Mouse (Mus musculus): ENCODE data around the gene Nhlrc4. TPM values are rescaled to one million over a fixed set of nuclear protein-coding genes. Genes with fewer than 3 reads are reported as not detected.

Nhlrc4 gene
- polyA plus RNA-seq (2017; shearing (Covaris generic)) = not detected

DNA sequence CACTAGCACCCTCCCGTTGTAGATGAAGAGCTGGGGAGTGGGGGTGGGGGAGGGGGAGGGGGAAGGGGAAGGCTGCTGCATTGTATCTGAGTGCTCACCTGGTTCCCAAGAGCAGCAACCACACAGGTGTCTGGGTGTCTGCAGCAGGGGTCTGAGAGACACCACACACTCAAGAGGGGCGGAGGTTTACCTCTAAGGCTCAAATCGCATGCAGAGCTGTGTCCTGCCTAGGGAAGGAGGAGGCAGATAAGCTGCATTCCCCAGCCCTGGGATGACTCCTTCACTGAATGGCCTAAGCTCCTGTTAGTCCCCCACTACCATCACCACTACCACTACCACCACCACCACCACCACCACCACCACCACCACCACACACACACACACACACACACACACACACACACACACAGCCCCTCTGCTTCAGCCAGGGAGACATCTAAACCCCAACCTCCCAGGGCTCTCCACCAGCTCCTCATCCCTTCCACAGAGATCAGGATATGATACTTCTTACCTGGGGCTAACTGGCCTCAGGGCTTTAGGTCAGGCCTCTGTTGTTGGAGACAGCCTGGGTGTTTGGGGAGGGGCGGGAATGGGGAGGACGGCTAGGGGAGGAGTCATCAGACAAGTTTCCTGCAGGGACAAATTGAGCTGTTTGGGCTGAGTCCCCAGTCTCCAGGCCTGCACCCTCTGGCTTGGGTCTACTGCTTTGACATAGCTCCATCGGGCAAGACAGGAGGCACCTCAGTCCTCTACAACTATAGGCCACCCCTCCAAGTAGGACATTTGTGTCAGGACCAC is at the start of gene Nhlrc4, which contains the start of gene Pigq:
Nhlrc4 (minus strand) TSS at position 596 of the 798 bp plus-strand sequence.
Pigq (minus strand) TSS at position 571 of the 798 bp plus-strand sequence.

GRCm38 (mm10) chr17:25985306-25986294 is 40.8 kb upstream of the Nhlrc4 start, which contains the start of gene Capn15:
TSS of gene Capn15 (minus strand) at chr17:25985796.

DNA sequence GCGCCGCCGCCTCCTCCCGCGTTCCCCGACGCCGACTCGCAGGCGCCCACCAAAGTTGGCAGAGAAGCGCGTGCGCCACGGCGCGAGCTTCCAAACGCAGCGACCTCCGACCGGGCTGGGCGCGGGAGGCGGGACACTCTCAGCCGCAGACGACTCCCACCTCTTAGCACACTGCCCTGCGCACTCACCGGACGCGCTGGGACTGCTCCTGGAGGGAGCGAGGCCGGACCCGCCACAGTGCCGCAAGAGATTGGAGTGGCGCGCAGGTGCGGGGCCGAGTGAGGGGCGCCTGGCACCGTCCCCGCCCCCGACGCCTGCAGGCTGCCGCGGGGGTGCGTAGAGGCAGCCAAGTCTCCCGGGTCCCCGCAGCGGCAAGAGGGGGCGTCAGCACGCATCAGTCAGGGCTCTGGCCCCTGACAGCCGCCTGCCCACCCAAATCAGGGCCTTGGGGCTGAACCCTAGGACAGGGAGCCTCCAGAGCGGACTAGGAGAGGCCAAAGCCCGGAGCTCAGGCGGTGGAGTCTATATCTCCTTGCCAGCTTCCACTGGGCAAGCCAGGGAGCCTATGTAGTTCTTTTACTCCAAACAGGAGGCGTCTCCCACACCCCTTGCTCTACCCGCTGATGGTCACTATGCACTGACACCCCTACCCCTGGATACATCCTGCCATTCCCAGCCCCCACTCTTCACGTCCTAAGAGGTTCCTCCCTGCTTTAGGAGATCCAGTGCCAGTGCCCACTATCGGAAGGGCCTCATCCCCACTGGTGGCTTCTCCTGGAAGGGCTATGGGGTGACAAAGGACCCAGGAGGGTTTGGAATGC is 7.3 kb upstream of the Nhlrc4 start, which contains the start of gene A930017K11Rik:
A930017K11Rik (minus strand) TSS at position 763 of the 821 bp plus-strand sequence.

GRCm38 (mm10) chr17:25919144-25919785 is 25.5 kb downstream of the Nhlrc4 start, which contains the start of gene Rab40c:
TSS of gene Rab40c (minus strand) at chr17:25919727.

Other genes starting within 250 kb of the Nhlrc4 start
- not detected for gene Gng13, start 227.8 kb downstream of the Nhlrc4 start, polyA plus RNA-seq (2017; shearing (Covaris generic))
- 5.8 TPM for gene Chtf18, start 217.5 kb downstream of the Nhlrc4 start, polyA plus RNA-seq (2017; shearing (Covaris generic))
- 20.1 TPM for gene Rpusd1, start 217.3 kb downstream of the Nhlrc4 start, polyA plus RNA-seq (2017; shearing (Covaris generic))
- gene Mslnl, start 208.9 kb downstream of the Nhlrc4 start, polyA plus RNA-seq (2017; shearing (Covaris generic)) = not detected
- gene Msln, start 190.6 kb downstream of the Nhlrc4 start, polyA plus RNA-seq (2017; shearing (Covaris generic)) = not detected
- gene Narfl, start 171.2 kb downstream of the Nhlrc4 start, polyA plus RNA-seq (2017; shearing (Covaris generic)) = 29.9 TPM
- gene Haghl, start 159.3 kb downstream of the Nhlrc4 start, polyA plus RNA-seq (2017; shearing (Covaris generic)) = 59.1 TPM
- gene Ccdc78, start 158.4 kb downstream of the Nhlrc4 start, polyA plus RNA-seq (2017; shearing (Covaris generic)) = 0.52 TPM
- gene Fam173a, start 152.1 kb downstream of the Nhlrc4 start, polyA plus RNA-seq (2017; shearing (Covaris generic)) = 259 TPM
- not detected for gene AC134908.4, start 149.3 kb downstream of the Nhlrc4 start, polyA plus RNA-seq (2017; shearing (Covaris generic))
- gene Metrn, start 147.8 kb downstream of the Nhlrc4 start, polyA plus RNA-seq (2017; shearing (Covaris generic)) = 7.7 TPM
- gene Fbxl16, start 135.9 kb downstream of the Nhlrc4 start, polyA plus RNA-seq (2017; shearing (Covaris generic)) = not detected
- 46.8 TPM for gene Wdr24, start 121.3 kb downstream of the Nhlrc4 start, polyA plus RNA-seq (2017; shearing (Covaris generic))
- gene Jmjd8, start 116.1 kb downstream of the Nhlrc4 start, polyA plus RNA-seq (2017; shearing (Covaris generic)) = 44.0 TPM
- gene Stub1, start 111.6 kb downstream of the Nhlrc4 start, polyA plus RNA-seq (2017; shearing (Covaris generic)) = 63.7 TPM
- gene Rhbdl1, start 107.7 kb downstream of the Nhlrc4 start, polyA plus RNA-seq (2017; shearing (Covaris generic)) = 0.27 TPM
- gene Gm20683, start 103.2 kb downstream of the Nhlrc4 start, polyA plus RNA-seq (2017; shearing (Covaris generic)) = 0.48 TPM
- gene Rhot2, start 100.1 kb downstream of the Nhlrc4 start, polyA plus RNA-seq (2017; shearing (Covaris generic)) = 45.1 TPM
- 6.7 TPM for gene Wdr90, start 83.5 kb downstream of the Nhlrc4 start, polyA plus RNA-seq (2017; shearing (Covaris generic))
- gene Mcrip2, start 76.2 kb downstream of the Nhlrc4 start, polyA plus RNA-seq (2017; shearing (Covaris generic)) = 2.4 TPM
- gene Mettl26, start 69.9 kb downstream of the Nhlrc4 start, polyA plus RNA-seq (2017; shearing (Covaris generic)) = 112 TPM
- gene Wfikkn1, start 64.1 kb downstream of the Nhlrc4 start, polyA plus RNA-seq (2017; shearing (Covaris generic)) = 1.5 TPM
- 5.6 TPM for gene Rab40c, start 25.2 kb downstream of the Nhlrc4 start, polyA plus RNA-seq (2017; shearing (Covaris generic))
- gene Pigq, start within 50 bp of the Nhlrc4 start, polyA plus RNA-seq (2017; shearing (Covaris generic)) = 63.9 TPM
- not detected for gene A930017K11Rik, start 7.6 kb upstream of the Nhlrc4 start, polyA plus RNA-seq (2017; shearing (Covaris generic))
- gene Capn15, start 40.8 kb upstream of the Nhlrc4 start, polyA plus RNA-seq (2017; shearing (Covaris generic)) = 14.6 TPM
- gene Rab11fip3, start 124.6 kb upstream of the Nhlrc4 start, polyA plus RNA-seq (2017; shearing (Covaris generic)) = 1.5 TPM
- 35.3 TPM for gene Decr2, start 145.4 kb upstream of the Nhlrc4 start, polyA plus RNA-seq (2017; shearing (Covaris generic))
- gene Nme4, start 150.6 kb upstream of the Nhlrc4 start, polyA plus RNA-seq (2017; shearing (Covaris generic)) = 2.0 TPM
- 4.8 TPM for gene Tmem8, start 168.3 kb upstream of the Nhlrc4 start, polyA plus RNA-seq (2017; shearing (Covaris generic))
- 93.0 TPM for gene Mrpl28, start 178.5 kb upstream of the Nhlrc4 start, polyA plus RNA-seq (2017; shearing (Covaris generic))
- 8.9 TPM for gene Axin1, start 193.7 kb upstream of the Nhlrc4 start, polyA plus RNA-seq (2017; shearing (Covaris generic))

Data from CD4-positive, CD25-positive, alpha-beta regulatory T cell, adult 9 weeks (primary cell).